Mouse (Mus musculus): ENCODE measurements around the gene Gnai3. TPM values are rescaled to one million over a fixed set of nuclear protein-coding genes. Genes with fewer than 3 reads are reported as not detected.
A peak's percentile ranks its signal among the peaks of the same experiment; 100 is the strongest.

Gnai3 gene
- total and polyA plus RNA-seq, 2 experiments, result 19.0 to 89.5 TPM

DNA sequence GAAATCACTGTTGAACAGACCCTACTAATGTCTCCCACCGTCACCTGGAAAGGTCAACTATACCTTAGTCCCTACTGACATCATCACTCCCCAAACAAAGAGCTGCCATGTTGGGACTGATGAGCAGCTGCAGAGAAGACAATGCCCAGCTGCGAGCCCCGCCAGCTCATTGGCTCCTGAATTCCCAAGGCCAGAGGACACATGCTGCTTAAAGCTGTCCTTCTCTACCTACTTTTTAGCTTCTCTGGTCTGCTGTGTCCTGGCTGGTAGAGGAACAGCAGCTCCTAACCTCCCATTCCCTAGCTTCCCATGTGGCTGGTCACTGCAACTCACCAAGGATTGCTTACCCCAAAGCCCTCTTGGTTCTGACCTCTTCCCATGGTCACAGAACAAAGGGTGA is 6.3 kb upstream of the Gnai3 start:
- no peaks in the 10 kb centered on the region for H3K27me3 ChIP-seq (ENCODE audit: control insufficient read depth, insufficient read depth, low read length)
- H3K36me3 ChIP-seq (ENCODE audit: control insufficient read depth, insufficient read depth, low read length), result no peaks in the 10 kb centered on the region
- no peak overlapping the region for H3K9ac ChIP-seq (ENCODE audit: low read depth, low read length)
- TF ChIP-seq POLR2A (IDR thresholded peaks at IDR 0.05; ENCODE audit: extremely low read depth, insufficient read depth, low read length), result no peak
- TF ChIP-seq CTCF (IDR thresholded peaks at IDR 0.05; ENCODE audit: low read depth, low read length), result no peak
- H3K79me2 ChIP-seq (ENCODE audit: control insufficient read depth, insufficient read depth, low read length), result no peaks in the 10 kb centered on the region
- peaks cover 3% of the 10 kb centered on the region; the same call in 1 of the 2 replicates for H3K4me1 ChIP-seq (ENCODE audit: control insufficient read depth, insufficient read depth, low read length)
- no peak overlapping the region for H3K27ac ChIP-seq (replicated peaks; ENCODE audit: insufficient read depth, low read depth, low read length)
- no peak overlapping the region for H3K4me3 ChIP-seq (ENCODE audit: insufficient read depth, low read depth, low read length)
- WGBS, result 88% methylated on average over 3 of the region's 3 CpGs
- DNase-seq (ENCODE audit: extremely low read depth, low read depth, low spot score), result no peak

DNA sequence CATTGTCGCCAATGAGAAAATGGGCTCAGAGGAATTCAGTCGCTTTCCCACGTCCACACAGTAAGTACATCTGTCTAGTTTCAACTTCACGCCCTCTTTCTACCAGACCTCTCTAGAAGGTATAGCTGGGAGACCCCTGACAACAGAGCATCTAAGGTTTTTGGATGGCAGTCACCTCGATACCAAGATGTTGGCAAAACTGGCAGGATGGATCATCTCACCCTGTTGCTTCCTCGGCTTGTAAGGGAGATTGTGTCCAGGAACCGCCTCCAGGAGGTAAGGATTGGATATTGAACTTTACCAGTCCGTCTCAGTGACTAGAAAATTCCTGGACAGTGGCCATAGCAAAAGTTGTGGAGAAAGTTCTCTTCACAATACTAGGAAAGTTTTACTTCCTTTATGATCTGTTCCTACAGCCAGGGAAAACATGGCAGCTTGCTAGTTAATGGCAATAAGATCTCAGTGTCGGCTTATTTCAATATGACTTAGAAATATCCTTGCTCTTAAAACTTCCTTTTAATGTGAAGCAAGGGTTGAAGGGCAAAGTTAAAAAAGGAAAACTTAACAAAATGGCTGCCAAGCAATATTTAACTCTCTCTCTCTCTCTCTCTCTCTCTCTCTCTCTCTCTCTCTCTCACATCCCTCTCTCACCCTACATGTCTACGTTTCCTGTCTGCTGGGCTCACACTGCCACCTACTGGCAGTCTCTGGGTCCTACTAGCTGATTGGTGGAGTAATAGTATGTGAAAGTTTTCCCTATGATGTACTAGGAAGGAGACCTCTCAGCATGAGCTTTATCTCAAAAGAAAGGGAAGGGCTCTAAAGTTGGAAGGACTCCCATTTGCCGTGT is 1.7 kb upstream of the Gnai3 start:
- DNase-seq (ENCODE audit: extremely low read depth, low read depth, low spot score), result peak; percentile 77
- Histone ChIP-seq H3K27ac (replicated peaks; ENCODE audit: insufficient read depth, low read depth, low read length) (no peak overlapping the region), H3K9ac (ENCODE audit: low read depth, low read length) (no peak overlapping the region; the same call in 1 of the 2 replicates), H3K4me3 (ENCODE audit: insufficient read depth, low read depth, low read length) (no peak overlapping the region), H3K27me3 (ENCODE audit: control insufficient read depth, insufficient read depth, low read length) (no peaks in the 10 kb centered on the region), H3K4me1 (ENCODE audit: control insufficient read depth, insufficient read depth, low read length) (peaks cover 5% of the 10 kb centered on the region; the same call in 1 of the 2 replicates), H3K79me2 (ENCODE audit: control insufficient read depth, insufficient read depth, low read length) (peaks cover 10% of the 10 kb centered on the region; the same call in 1 of the 2 replicates), H3K36me3 (ENCODE audit: control insufficient read depth, insufficient read depth, low read length) (peaks cover 2% of the 10 kb centered on the region; the same call in 1 of the 2 replicates)
- WGBS, result 44% methylated on average over 11 of the region's 11 CpGs
- no peak for TF ChIP-seq POLR2A (IDR thresholded peaks at IDR 0.05; ENCODE audit: extremely low read depth, insufficient read depth, low read length)
- TF ChIP-seq CTCF (IDR thresholded peaks at IDR 0.05; ENCODE audit: low read depth, low read length), result peak; percentile 79

DNA sequence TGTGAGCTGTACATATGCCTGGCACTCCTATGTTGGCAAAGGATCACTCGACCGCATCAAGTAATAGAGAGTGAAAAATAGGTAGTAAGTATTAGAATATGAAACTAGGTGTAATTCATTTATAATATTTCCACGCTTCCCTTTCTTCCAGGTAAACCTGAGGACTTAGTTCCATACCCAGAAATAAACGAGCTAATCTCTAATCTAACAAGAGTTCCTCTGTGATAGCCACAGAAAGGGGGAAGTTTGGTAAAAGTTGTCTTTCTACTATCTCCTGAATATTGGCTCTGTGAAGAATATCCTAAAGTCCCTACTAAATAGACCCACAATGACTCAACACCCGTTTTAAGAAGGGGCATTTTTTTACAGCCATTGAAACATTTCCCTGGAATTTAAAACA is 725 bp upstream of the Gnai3 start:
- DNase-seq (ENCODE audit: extremely low read depth, low read depth, low spot score), result no peak
- peak overlapping the region; percentile 38 for H3K9ac ChIP-seq (ENCODE audit: low read depth, low read length)
- no peaks in the 10 kb centered on the region for H3K27me3 ChIP-seq (ENCODE audit: control insufficient read depth, insufficient read depth, low read length)
- H3K4me3 ChIP-seq (ENCODE audit: insufficient read depth, low read depth, low read length), result no peak overlapping the region
- peak overlapping the region; percentile 28 for H3K27ac ChIP-seq (replicated peaks; ENCODE audit: insufficient read depth, low read depth, low read length)
- peaks cover 5% of the 10 kb centered on the region; the same call in 1 of the 2 replicates for H3K4me1 ChIP-seq (ENCODE audit: control insufficient read depth, insufficient read depth, low read length)
- peaks cover 10% of the 10 kb centered on the region; the same call in 1 of the 2 replicates for H3K79me2 ChIP-seq (ENCODE audit: control insufficient read depth, insufficient read depth, low read length)
- no peak for TF ChIP-seq POLR2A (IDR thresholded peaks at IDR 0.05; ENCODE audit: extremely low read depth, insufficient read depth, low read length)
- TF ChIP-seq CTCF (IDR thresholded peaks at IDR 0.05; ENCODE audit: low read depth, low read length), result no peak
- H3K36me3 ChIP-seq (ENCODE audit: control insufficient read depth, insufficient read depth, low read length), result peaks cover 2% of the 10 kb centered on the region; the same call in 1 of the 2 replicates
- WGBS, result 45% methylated on average over 5 of the region's 5 CpGs

GRCm38 (mm10) chr3:108140786-108141185 is 5.2 kb downstream of the Gnai3 start:
- Histone ChIP-seq H3K4me3 (ENCODE audit: insufficient read depth, low read depth, low read length) (no peak overlapping the region), H3K27ac (replicated peaks; ENCODE audit: insufficient read depth, low read depth, low read length) (no peak overlapping the region), H3K4me1 (ENCODE audit: control insufficient read depth, insufficient read depth, low read length) (peaks cover 1% of the 10 kb centered on the region; the same call in 1 of the 2 replicates), H3K79me2 (ENCODE audit: control insufficient read depth, insufficient read depth, low read length) (peaks cover 43% of the 10 kb centered on the region), H3K27me3 (ENCODE audit: control insufficient read depth, insufficient read depth, low read length) (no peaks in the 10 kb centered on the region), H3K9ac (ENCODE audit: low read depth, low read length) (no peak overlapping the region), H3K36me3 (ENCODE audit: control insufficient read depth, insufficient read depth, low read length) (peaks cover 4% of the 10 kb centered on the region)
- WGBS, result 78% methylated on average over 4 of the region's 4 CpGs
- TF ChIP-seq CTCF (IDR thresholded peaks at IDR 0.05; ENCODE audit: low read depth, low read length) (no peak), POLR2A (IDR thresholded peaks at IDR 0.05; ENCODE audit: extremely low read depth, insufficient read depth, low read length) (no peak)
- no peak for DNase-seq (ENCODE audit: extremely low read depth, low read depth, low spot score)

GRCm38 (mm10) chr3:108139113-108139512 is 6.8 kb downstream of the Gnai3 start:
- Histone ChIP-seq H3K27ac (replicated peaks; ENCODE audit: insufficient read depth, low read depth, low read length) (no peak overlapping the region), H3K4me3 (ENCODE audit: insufficient read depth, low read depth, low read length) (no peak overlapping the region), H3K9ac (ENCODE audit: low read depth, low read length) (no peak overlapping the region), H3K79me2 (ENCODE audit: control insufficient read depth, insufficient read depth, low read length) (peaks cover 42% of the 10 kb centered on the region), H3K4me1 (ENCODE audit: control insufficient read depth, insufficient read depth, low read length) (peaks cover 8% of the 10 kb centered on the region; the same call in 1 of the 2 replicates), H3K36me3 (ENCODE audit: control insufficient read depth, insufficient read depth, low read length) (peaks cover 4% of the 10 kb centered on the region), H3K27me3 (ENCODE audit: control insufficient read depth, insufficient read depth, low read length) (no peaks in the 10 kb centered on the region)
- DNase-seq (ENCODE audit: extremely low read depth, low read depth, low spot score), result no peak
- TF ChIP-seq CTCF (IDR thresholded peaks at IDR 0.05; ENCODE audit: low read depth, low read length), result no peak
- TF ChIP-seq POLR2A (IDR thresholded peaks at IDR 0.05; ENCODE audit: extremely low read depth, insufficient read depth, low read length), result no peak
- 58% methylated on average over 1 of the region's 1 CpGs for WGBS

DNA sequence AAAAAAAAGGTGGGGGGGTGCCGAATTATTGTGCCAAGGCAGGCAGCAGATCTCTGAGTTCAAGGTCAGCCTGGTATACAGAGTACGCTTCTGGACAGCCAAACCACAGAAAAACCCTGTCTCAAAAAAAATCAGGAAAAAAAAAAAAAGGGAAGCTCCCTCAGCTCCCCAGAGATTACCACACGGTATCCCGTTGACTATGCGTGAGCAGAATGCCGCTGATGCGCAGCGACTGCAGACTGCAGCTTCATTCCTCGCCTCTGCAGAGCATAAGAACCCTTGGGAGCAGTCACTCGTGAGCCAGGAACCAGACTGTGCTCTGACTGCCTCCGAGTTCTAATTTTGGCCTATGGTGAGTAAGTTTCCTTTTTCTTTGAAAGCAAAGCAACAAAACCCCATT is 11.2 kb downstream of the Gnai3 start:
- 60% methylated on average over 11 of the region's 11 CpGs for WGBS
- TF ChIP-seq CTCF (IDR thresholded peaks at IDR 0.05; ENCODE audit: low read depth, low read length), result no peak
- Histone ChIP-seq H3K4me1 (ENCODE audit: control insufficient read depth, insufficient read depth, low read length) (peaks cover 22% of the 10 kb centered on the region), H3K36me3 (ENCODE audit: control insufficient read depth, insufficient read depth, low read length) (peaks cover 2% of the 10 kb centered on the region), H3K27ac (replicated peaks; ENCODE audit: insufficient read depth, low read depth, low read length) (no peak overlapping the region), H3K4me3 (ENCODE audit: insufficient read depth, low read depth, low read length) (no peak overlapping the region), H3K79me2 (ENCODE audit: control insufficient read depth, insufficient read depth, low read length) (peaks cover 35% of the 10 kb centered on the region), H3K27me3 (ENCODE audit: control insufficient read depth, insufficient read depth, low read length) (no peaks in the 10 kb centered on the region), H3K9ac (ENCODE audit: low read depth, low read length) (no peak overlapping the region)
- DNase-seq (ENCODE audit: extremely low read depth, low read depth, low spot score), result peak; percentile 50
